Mouse (Mus musculus): ENCODE results near the gene Hipk2. TPM values are rescaled to one million over a fixed set of nuclear protein-coding genes. Genes with fewer than 3 reads are reported as not detected.

Hipk2 gene
- polyA plus RNA-seq (2015; fragmentation: Nextera tagmentation; extraction: Ambion mirVana), result 33.7 and 35.0 TPM in 2 replicates

GRCm38 (mm10) chr6:38876071-38876911 lies at the start of gene Hipk2:
Gene Hipk2, minus strand, starts transcription at chr6:38876165.
- no peaks in the 10 kb centered on the region for H3K9me3 ChIP-seq (replicated peaks)
- ATAC-seq, result peak; percentile 93
- H3K9ac ChIP-seq, result peak within 1 kb of the TSS; percentile 100
- H3K36me3 ChIP-seq (ENCODE audit: poor library complexity, severe bottlenecking), result no peaks in the 10 kb centered on the region
- peak within 1 kb of the TSS; percentile 66 for H3K4me2 ChIP-seq
- H3K27me3 ChIP-seq, result peaks cover 5% of the 10 kb centered on the region
- H3K4me1 ChIP-seq, result peaks cover 32% of the 10 kb centered on the region
- peak within 1 kb of the TSS; percentile 100 for H3K4me3 ChIP-seq
- WGBS, result under 1% methylated on average over 58 of the region's 108 CpGs
- peak within 1 kb of the TSS; percentile 94 for H3K27ac ChIP-seq

- Histone ChIP-seq H3K4me1 (peaks cover 7% of the 10 kb centered on the region), H3K9me3 (replicated peaks) (no peaks in the 10 kb centered on the region), H3K36me3 (ENCODE audit: poor library complexity, severe bottlenecking) (no peaks in the 10 kb centered on the region), H3K27ac (no peak overlapping the region), H3K27me3 (no peaks in the 10 kb centered on the region), H3K4me3 (peak overlapping the region; percentile 13), H3K4me2 (peak overlapping the region; percentile 36), H3K9ac (no peak overlapping the region)
- 52% methylated on average over 7 of the region's 7 CpGs for WGBS
- ATAC-seq, result no peak
Observed at GRCm38 (mm10) chr6:38925719-38926118, 49.8 kb upstream of the Hipk2 start.

- Histone ChIP-seq H3K4me1 (peaks cover 7% of the 10 kb centered on the region), H3K4me2 (no peak overlapping the region), H3K27ac (no peak overlapping the region), H3K36me3 (ENCODE audit: poor library complexity, severe bottlenecking) (no peaks in the 10 kb centered on the region), H3K27me3 (no peaks in the 10 kb centered on the region), H3K9ac (no peak overlapping the region), H3K9me3 (replicated peaks) (no peaks in the 10 kb centered on the region), H3K4me3 (no peak overlapping the region)
- WGBS, result 95% methylated on average over 18 of the region's 18 CpGs
- no peak for ATAC-seq
Observed at GRCm38 (mm10) chr6:38923870-38924817, 48.2 kb upstream of the Hipk2 start.

- ATAC-seq, result no peak
- WGBS, result 89% methylated on average over 4 of the region's 4 CpGs
- no peak overlapping the region for H3K9ac ChIP-seq
- H3K27me3 ChIP-seq, result no peaks in the 10 kb centered on the region
- no peak overlapping the region for H3K4me2 ChIP-seq
- no peak overlapping the region for H3K27ac ChIP-seq
- no peaks in the 10 kb centered on the region for H3K36me3 ChIP-seq (ENCODE audit: poor library complexity, severe bottlenecking)
- H3K4me1 ChIP-seq, result peaks cover 7% of the 10 kb centered on the region
- no peaks in the 10 kb centered on the region for H3K9me3 ChIP-seq (replicated peaks)
- no peak overlapping the region for H3K4me3 ChIP-seq
Observed at GRCm38 (mm10) chr6:38923450-38923849, 47.5 kb upstream of the Hipk2 start.

- 36% methylated on average over 2 of the region's 2 CpGs for WGBS
- Histone ChIP-seq H3K4me3 (no peak overlapping the region), H3K4me1 (peaks cover 7% of the 10 kb centered on the region)
Observed at GRCm38 (mm10) chr6:38922517-38922916, 46.6 kb upstream of the Hipk2 start.

GRCm38 (mm10) chr6:38921810-38922116 lies 45.8 kb upstream of the Hipk2 start:
- Histone ChIP-seq H3K36me3 (ENCODE audit: poor library complexity, severe bottlenecking) (no peaks in the 10 kb centered on the region), H3K4me3 (no peak overlapping the region), H3K9ac (no peak overlapping the region), H3K4me1 (peaks cover 7% of the 10 kb centered on the region), H3K4me2 (no peak overlapping the region), H3K27me3 (no peaks in the 10 kb centered on the region), H3K27ac (no peak overlapping the region), H3K9me3 (replicated peaks) (no peaks in the 10 kb centered on the region)
- 87% methylated on average over 8 of the region's 8 CpGs for WGBS
- no peak for ATAC-seq

More at GRCm38 (mm10) chr6:38922517-38922916, 46.6 kb upstream of the Hipk2 start:
- Histone ChIP-seq H3K27me3 (no peaks in the 10 kb centered on the region), H3K36me3 (ENCODE audit: poor library complexity, severe bottlenecking) (no peaks in the 10 kb centered on the region), H3K9me3 (replicated peaks) (no peaks in the 10 kb centered on the region), H3K27ac (no peak overlapping the region), H3K9ac (no peak overlapping the region), H3K4me2 (no peak overlapping the region)
- no peak for ATAC-seq

GRCm38 (mm10) chr6:38921095-38921809 lies 45.3 kb upstream of the Hipk2 start:
- 90% methylated on average over 17 of the region's 17 CpGs for WGBS
- Histone ChIP-seq H3K9ac (no peak overlapping the region), H3K27ac (no peak overlapping the region), H3K4me1 (peaks cover 7% of the 10 kb centered on the region), H3K27me3 (no peaks in the 10 kb centered on the region), H3K36me3 (ENCODE audit: poor library complexity, severe bottlenecking) (no peaks in the 10 kb centered on the region), H3K9me3 (replicated peaks) (no peaks in the 10 kb centered on the region), H3K4me2 (no peak overlapping the region), H3K4me3 (no peak overlapping the region)
- ATAC-seq, result no peak

GRCm38 (mm10) chr6:38920141-38920540 lies 44.2 kb upstream of the Hipk2 start:
- Histone ChIP-seq H3K27ac (no peak overlapping the region), H3K27me3 (no peaks in the 10 kb centered on the region), H3K4me3 (no peak overlapping the region), H3K9ac (no peak overlapping the region), H3K4me2 (no peak overlapping the region), H3K4me1 (peaks cover 7% of the 10 kb centered on the region), H3K36me3 (ENCODE audit: poor library complexity, severe bottlenecking) (no peaks in the 10 kb centered on the region), H3K9me3 (replicated peaks) (no peaks in the 10 kb centered on the region)
- WGBS, result 70% methylated on average over 6 of the region's 6 CpGs
- ATAC-seq, result no peak

GRCm38 (mm10) chr6:38919135-38919740 lies 43.3 kb upstream of the Hipk2 start:
- ATAC-seq, result no peak
- Histone ChIP-seq H3K4me1 (peaks cover 7% of the 10 kb centered on the region), H3K27ac (no peak overlapping the region), H3K9ac (no peak overlapping the region), H3K4me2 (no peak overlapping the region), H3K4me3 (no peak overlapping the region), H3K27me3 (no peaks in the 10 kb centered on the region), H3K9me3 (replicated peaks) (no peaks in the 10 kb centered on the region), H3K36me3 (ENCODE audit: poor library complexity, severe bottlenecking) (no peaks in the 10 kb centered on the region)
- WGBS, result 92% methylated on average over 14 of the region's 14 CpGs

- Histone ChIP-seq H3K27me3 (no peaks in the 10 kb centered on the region), H3K4me1 (peaks cover 7% of the 10 kb centered on the region), H3K4me3 (no peak overlapping the region), H3K36me3 (ENCODE audit: poor library complexity, severe bottlenecking) (no peaks in the 10 kb centered on the region), H3K9ac (no peak overlapping the region), H3K9me3 (replicated peaks) (no peaks in the 10 kb centered on the region), H3K4me2 (no peak overlapping the region), H3K27ac (no peak overlapping the region)
- no peak for ATAC-seq
- WGBS, result 92% methylated on average over 4 of the region's 4 CpGs
Observed at GRCm38 (mm10) chr6:38918728-38919127, 42.8 kb upstream of the Hipk2 start.

GRCm38 (mm10) chr6:38917415-38917814 lies 41.5 kb upstream of the Hipk2 start:
- no peak overlapping the region for H3K4me3 ChIP-seq

More at GRCm38 (mm10) chr6:38917415-38917814, 41.5 kb upstream of the Hipk2 start:
- H3K27ac ChIP-seq, result no peak overlapping the region
- WGBS, result 73% methylated on average over 3 of the region's 3 CpGs
- H3K4me1 ChIP-seq, result peaks cover 4% of the 10 kb centered on the region
- ATAC-seq, result no peak
- H3K36me3 ChIP-seq (ENCODE audit: poor library complexity, severe bottlenecking), result no peaks in the 10 kb centered on the region
- no peaks in the 10 kb centered on the region for H3K9me3 ChIP-seq (replicated peaks)
- H3K9ac ChIP-seq, result no peak overlapping the region
- no peaks in the 10 kb centered on the region for H3K27me3 ChIP-seq
- H3K4me2 ChIP-seq, result no peak overlapping the region
